Mouse (Mus musculus) midbrain, embryonic 15.5 days (tissue): ENCODE data around the gene Katna1. TPM values are rescaled to one million over a fixed set of nuclear protein-coding genes. Genes with fewer than 3 reads are reported as not detected.

Experiments
- ATAC-seq: fragments of 200-750 bp; cut with Nextera tagmentation; replicated peaks from 2 replicates; pipeline ENCODE4 v1.8.0; 2017; ENCODE audit warnings: moderate TSS enrichment
- H3K27ac ChIP-seq: fragments of 300-500 bp; sonication (generic); 2 replicates; pipeline ENCODE4 v1.5.1; 2015; ENCODE audit warnings: mild to moderate bottlenecking, inconsistent platforms
- H3K27me3 ChIP-seq: fragments of 300-500 bp; sonication (generic); replicated peaks from 2 replicates; pipeline ENCODE4 v1.6.1; 2015; ENCODE audit warnings: inconsistent platforms
- H3K36me3 ChIP-seq: fragments of 300-500 bp; sonication (generic); replicated peaks from 2 replicates; pipeline ENCODE4 v1.6.1; 2015; ENCODE audit warnings: inconsistent platforms
- H3K4me1 ChIP-seq: fragments of 300-500 bp; sonication (generic); 2 replicates; pipeline ENCODE4 v1.6.1; 2015; ENCODE audit warnings: inconsistent platforms
- H3K4me2 ChIP-seq: fragments of 300-500 bp; sonication (generic); 2 replicates; pipeline ENCODE4 v1.6.1; 2015; ENCODE audit warnings: inconsistent platforms, mild to moderate bottlenecking, moderate library complexity
- H3K4me3 ChIP-seq: fragments of 300-500 bp; sonication (generic); 2 replicates; pipeline ENCODE4 v1.5.1; 2015; ENCODE audit warnings: mild to moderate bottlenecking, inconsistent platforms
- H3K9ac ChIP-seq: fragments of 300-500 bp; sonication (generic); 2 replicates; pipeline ENCODE4 v1.6.1; 2015; ENCODE audit warnings: mild to moderate bottlenecking, inconsistent platforms
- H3K9me3 ChIP-seq: fragments of 300-500 bp; sonication (generic); 2 replicates; pipeline ENCODE4 v1.6.1; 2016; ENCODE audit warnings: inconsistent platforms
- WGBS: fragments of 180-500 bp; shearing (Covaris S2); methylation state at CpG from one replicate; pipeline ENCODE4 v1.1.7; 2015; ENCODE audit warnings: mixed read lengths; 5-methylcytosine and 5-hydroxymethylcytosine counted together
- polyA plus RNA-seq: library from polyadenylated mRNA; unstranded; fragments of >200 nt; fragmentation: Nextera tagmentation; extraction: Ambion mirVana; gene quantifications from 2 replicates; pipeline ENCODE4 v1.2.1, GENCODE M21; 2015

The Katna1 gene
- polyA plus RNA-seq, 1 experiment from 2014 or later = 29.7 TPM

DNA sequence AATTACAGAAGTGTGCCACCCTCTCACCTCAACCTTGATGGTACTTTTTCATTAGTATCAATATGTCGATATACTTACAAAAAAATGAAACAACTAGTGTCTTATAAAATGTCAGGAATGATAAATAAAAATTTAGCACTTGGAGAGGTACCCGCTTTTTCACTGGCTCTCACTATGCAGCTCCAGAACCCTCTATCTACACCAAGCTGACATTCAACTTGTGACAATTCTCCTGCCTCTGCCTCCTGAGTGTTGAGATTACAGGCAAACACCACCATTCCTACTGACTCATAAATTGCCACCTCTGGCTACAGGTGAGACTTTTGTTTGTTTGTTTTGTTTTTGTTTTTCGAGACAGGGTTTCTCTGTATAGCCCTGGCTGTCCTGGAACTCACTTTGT is 55.4 kb downstream of the Katna1 start:
- peak; percentile 41 for ATAC-seq
- no peaks in the 10 kb centered on the region for H3K9me3 ChIP-seq
- H3K9ac ChIP-seq = peak overlapping the region; percentile 13; the same call in 1 of the 2 replicates

DNA sequence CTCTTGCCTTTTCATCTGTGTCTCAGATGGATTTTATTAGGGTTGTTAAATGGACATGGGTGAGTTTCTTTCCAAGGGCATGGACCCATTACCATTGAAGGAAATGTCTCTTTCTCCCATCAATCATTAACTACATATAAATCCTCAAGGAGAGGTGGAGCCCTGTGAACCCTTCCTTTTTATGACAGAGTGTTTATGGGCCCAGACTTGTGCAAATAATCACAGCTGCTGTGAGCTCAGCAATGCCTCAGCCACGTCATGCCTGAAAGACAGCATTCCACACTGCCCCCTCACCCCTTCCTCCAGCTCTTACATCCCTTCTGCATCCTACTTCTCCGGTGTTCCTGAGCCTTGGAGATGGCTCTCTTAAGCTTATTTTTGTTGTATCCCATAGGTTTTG is 61.5 kb downstream of the Katna1 start:
- WGBS = 55% methylated on average over 2 of the region's 2 CpGs

More for the DNA sequence above, 55.4 kb downstream of the Katna1 start:
- WGBS = 58% methylated on average over 3 of the region's 3 CpGs
- H3K4me3 ChIP-seq = peak overlapping the region; percentile 98
- peaks cover 9% of the 10 kb centered on the region for H3K4me1 ChIP-seq
- no peaks in the 10 kb centered on the region; the same call in 1 of the 2 replicates for H3K36me3 ChIP-seq
- peak overlapping the region; percentile 75 for H3K4me2 ChIP-seq
- H3K27ac ChIP-seq = 0 out of 2 replicates have a peak overlapping the region, but pooled peaks have one; percentile 34
- no peaks in the 10 kb centered on the region for H3K27me3 ChIP-seq

DNA sequence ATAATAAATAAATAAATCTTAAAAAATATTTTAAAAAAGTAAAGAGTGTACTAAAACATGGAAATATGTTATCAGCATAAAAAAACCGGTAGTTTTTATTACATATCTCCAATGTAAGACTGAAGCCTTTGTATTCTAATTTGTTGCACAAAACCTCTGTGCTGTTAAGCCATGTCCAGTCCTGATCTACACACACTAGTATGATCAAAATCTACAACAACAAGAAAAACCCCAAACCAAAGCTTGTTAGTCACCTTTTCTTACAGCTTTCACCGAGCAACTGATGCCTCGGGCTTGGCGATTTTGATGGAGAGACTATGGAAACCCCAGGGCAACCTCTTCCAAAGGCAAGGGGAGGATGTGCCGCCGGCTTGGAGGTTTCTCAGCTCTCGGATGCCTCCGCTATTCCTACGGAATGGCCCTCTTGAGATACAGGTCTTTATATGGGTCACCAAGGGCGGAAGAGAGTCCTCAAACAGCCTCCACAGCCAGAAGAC is 66.5 kb downstream of the Katna1 start:
- Histone ChIP-seq H3K27me3 (no peaks in the 10 kb centered on the region), H3K27ac (peak overlapping the region; percentile 76), H3K4me1 (peaks cover 28% of the 10 kb centered on the region), H3K4me3 (peak overlapping the region; percentile 67), H3K4me2 (peak overlapping the region; percentile 57), H3K9ac (peak overlapping the region; percentile 73), H3K36me3 (peaks cover 10% of the 10 kb centered on the region; the same call in 1 of the 2 replicates), H3K9me3 (no peaks in the 10 kb centered on the region)
- ATAC-seq = peak; percentile 54
- WGBS = under 1% methylated on average over 10 of the region's 10 CpGs

More for the DNA sequence above, 61.5 kb downstream of the Katna1 start:
- peaks cover 10% of the 10 kb centered on the region for H3K4me1 ChIP-seq
- no peaks in the 10 kb centered on the region for H3K36me3 ChIP-seq
- ATAC-seq = no peak
- no peaks in the 10 kb centered on the region for H3K27me3 ChIP-seq
- H3K4me2 ChIP-seq = no peak overlapping the region
- no peak overlapping the region for H3K4me3 ChIP-seq
- H3K9me3 ChIP-seq = no peaks in the 10 kb centered on the region
- H3K27ac ChIP-seq = no peak overlapping the region
- no peak overlapping the region for H3K9ac ChIP-seq

DNA sequence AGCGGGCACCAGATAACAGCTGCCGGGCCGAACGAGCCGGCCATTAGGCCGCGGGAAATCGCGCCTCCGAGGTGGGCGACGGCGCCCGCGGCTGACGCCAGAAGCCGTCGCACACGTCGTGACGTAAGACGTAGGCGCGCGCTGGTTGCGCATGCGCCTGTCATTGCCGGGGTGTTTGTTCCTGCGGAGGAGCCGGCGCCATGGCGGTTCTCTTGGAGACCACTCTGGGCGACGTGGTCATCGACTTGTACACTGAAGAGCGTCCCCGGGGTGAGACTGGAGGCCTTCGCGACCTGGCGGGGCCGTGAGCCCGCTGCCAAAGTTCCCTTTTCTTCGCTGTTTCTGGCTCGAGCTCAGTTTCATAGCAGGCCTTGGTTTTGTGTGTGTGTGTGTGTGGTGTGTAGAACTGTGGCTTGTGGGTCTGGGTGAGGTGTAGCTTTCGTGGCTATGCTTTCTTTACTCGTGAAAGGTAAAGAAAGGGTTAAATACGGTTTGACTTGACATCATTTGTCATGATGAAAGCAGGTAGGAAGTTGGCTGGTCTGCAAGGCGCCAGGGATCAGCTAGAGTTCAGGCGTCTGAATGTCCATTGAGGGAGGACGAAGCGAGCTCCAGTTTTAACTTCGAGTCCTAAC is 67.1 kb downstream of the Katna1 start, which contains the start of the genes Ginm1 and Ppil4:
Gene Ginm1 (minus strand): TSS at position 74 of the 635 bp plus-strand sequence.
Gene Ppil4 (plus strand): TSS at position 141 of the 635 bp plus-strand sequence.
- H3K4me3 ChIP-seq = peak within 1 kb of the TSS; percentile 67
- H3K27me3 ChIP-seq = no peaks in the 10 kb centered on the region
- no peaks in the 10 kb centered on the region for H3K9me3 ChIP-seq
- peak; percentile 95 for ATAC-seq
- peak within 1 kb of the TSS; percentile 64 for H3K4me2 ChIP-seq
- peak within 1 kb of the TSS; percentile 73 for H3K9ac ChIP-seq
- peak within 1 kb of the TSS; percentile 76 for H3K27ac ChIP-seq
- H3K4me1 ChIP-seq = peaks cover 28% of the 10 kb centered on the region
- peaks cover 12% of the 10 kb centered on the region; the same call in 1 of the 2 replicates for H3K36me3 ChIP-seq
- under 1% methylated on average over 52 of the region's 52 CpGs for WGBS

DNA sequence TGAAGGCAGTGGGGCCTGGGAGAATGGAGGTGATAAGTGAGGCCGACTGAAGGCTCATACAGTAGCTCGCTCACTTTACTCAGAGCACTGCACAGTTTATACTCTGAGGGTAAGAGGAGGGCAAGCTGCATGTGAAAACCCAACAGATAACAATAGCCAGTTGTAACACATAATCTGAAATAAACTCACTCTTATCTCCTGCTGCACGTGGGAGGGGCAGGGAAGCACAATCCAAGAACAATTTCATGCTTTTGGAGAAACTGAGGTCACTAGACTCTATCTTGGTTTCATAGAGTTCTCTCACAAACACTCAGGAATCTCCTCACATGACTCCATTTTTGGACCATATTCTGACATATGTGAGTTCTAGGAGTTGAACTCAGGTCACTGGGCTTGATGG is 75.5 kb downstream of the Katna1 start:
- Histone ChIP-seq H3K27me3 (no peaks in the 10 kb centered on the region), H3K4me1 (no peaks in the 10 kb centered on the region), H3K9me3 (no peaks in the 10 kb centered on the region), H3K4me2 (no peak overlapping the region), H3K9ac (no peak overlapping the region), H3K4me3 (no peak overlapping the region), H3K27ac (no peak overlapping the region), H3K36me3 (peaks cover 45% of the 10 kb centered on the region)
- ATAC-seq = no peak
- 96% methylated on average over 3 of the region's 3 CpGs for WGBS

DNA sequence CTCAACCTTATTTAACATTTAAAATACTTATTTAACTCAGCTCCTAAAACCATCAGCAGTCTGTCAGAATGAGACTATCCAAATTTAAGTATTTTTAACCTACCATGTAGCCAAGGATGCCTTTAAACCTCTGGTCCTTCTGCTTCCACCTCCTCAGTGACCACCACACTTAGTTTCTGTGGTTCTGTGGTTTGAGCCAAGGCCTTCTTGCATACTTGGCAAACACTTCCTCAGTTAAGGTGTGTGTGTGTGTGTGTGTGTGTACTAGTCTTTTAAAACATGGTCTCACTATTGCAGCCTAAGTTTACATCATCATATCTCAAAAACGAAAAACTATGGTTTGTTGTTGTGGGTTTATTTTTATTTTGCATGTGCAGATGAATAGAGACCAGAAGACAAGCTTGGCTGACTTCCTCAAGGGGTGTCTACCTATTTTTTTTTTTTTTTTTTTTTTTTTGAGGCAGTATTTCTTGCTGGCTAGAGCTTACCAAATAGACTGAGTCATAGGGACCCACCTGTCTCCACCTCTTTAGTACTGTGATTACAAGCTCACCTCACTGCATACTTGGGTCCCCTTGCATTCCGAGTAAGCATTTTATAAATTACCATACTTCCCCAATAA is 76.8 kb downstream of the Katna1 start:
- Histone ChIP-seq H3K9ac (no peak overlapping the region), H3K27me3 (no peaks in the 10 kb centered on the region), H3K4me1 (no peaks in the 10 kb centered on the region), H3K4me2 (no peak overlapping the region), H3K9me3 (no peaks in the 10 kb centered on the region), H3K4me3 (no peak overlapping the region), H3K36me3 (peaks cover 39% of the 10 kb centered on the region), H3K27ac (no peak overlapping the region)
- ATAC-seq = no peak
- WGBS = 93% methylated on average over 2 of the region's 2 CpGs

DNA sequence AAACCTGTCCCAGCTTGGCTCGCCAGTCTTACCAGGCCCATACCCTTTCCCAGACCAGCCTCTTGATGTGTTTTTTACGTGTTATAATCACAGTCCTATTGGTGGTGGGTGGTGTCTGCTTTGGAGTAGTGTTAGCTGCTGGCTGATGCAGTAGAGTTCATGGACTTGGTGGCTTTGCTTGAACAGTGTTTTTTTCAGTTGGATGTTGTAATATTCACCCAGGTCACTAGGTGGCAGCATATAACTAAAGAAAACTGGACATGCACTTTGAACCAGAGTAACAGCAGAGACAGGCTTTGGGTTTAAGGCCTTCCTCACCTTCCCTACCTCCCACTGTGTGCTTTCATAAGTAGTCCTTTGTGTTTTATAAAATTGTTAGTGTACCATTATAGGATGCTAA is 84.1 kb downstream of the Katna1 start:
- Histone ChIP-seq H3K27ac (no peak overlapping the region), H3K4me2 (no peak overlapping the region), H3K9me3 (no peaks in the 10 kb centered on the region), H3K9ac (no peak overlapping the region), H3K4me3 (no peak overlapping the region), H3K27me3 (no peaks in the 10 kb centered on the region), H3K36me3 (peaks cover 34% of the 10 kb centered on the region), H3K4me1 (no peaks in the 10 kb centered on the region)
- ATAC-seq = peak; percentile 52; the same call in 1 of the 2 replicates
- WGBS = 52% methylated on average over 2 of the region's 2 CpGs

Other genes with a start within 250 kb of the Katna1 start
- 41.5 and 44.3 TPM in 2 replicates for gene Lrp11, start 136.2 kb upstream of the Katna1 start, polyA plus RNA-seq
- 32.9 and 35.0 TPM in 2 replicates for gene Nup43, start 58.5 kb upstream of the Katna1 start, polyA plus RNA-seq
- 155 and 156 TPM in 2 replicates for gene Pcmt1, start 44.9 kb upstream of the Katna1 start, polyA plus RNA-seq
- 10.2 and 10.4 TPM in 2 replicates for gene Lats1, start 44.8 kb upstream of the Katna1 start, polyA plus RNA-seq
- 44.4 and 48.4 TPM in 2 replicates for gene Ginm1, start 66.8 kb downstream of the Katna1 start, polyA plus RNA-seq
- gene Ppil4, start 66.9 kb downstream of the Katna1 start, polyA plus RNA-seq = 50.6 and 53.3 TPM in 2 replicates
- gene Zc3h12d, start 106.5 kb downstream of the Katna1 start, polyA plus RNA-seq = 0.11 and 0.31 TPM in 2 replicates
- 13.1 and 13.7 TPM in 2 replicates for gene Tab2, start 230.2 kb downstream of the Katna1 start, polyA plus RNA-seq